Mouse (Mus musculus): ENCODE data around the gene Nfia. TPM values are rescaled to one million over a fixed set of nuclear protein-coding genes. Genes with fewer than 3 reads are reported as not detected.

Gene Nfia
- polyA plus RNA-seq, 1 experiment from 2014 or later: 21.3 TPM

DNA sequence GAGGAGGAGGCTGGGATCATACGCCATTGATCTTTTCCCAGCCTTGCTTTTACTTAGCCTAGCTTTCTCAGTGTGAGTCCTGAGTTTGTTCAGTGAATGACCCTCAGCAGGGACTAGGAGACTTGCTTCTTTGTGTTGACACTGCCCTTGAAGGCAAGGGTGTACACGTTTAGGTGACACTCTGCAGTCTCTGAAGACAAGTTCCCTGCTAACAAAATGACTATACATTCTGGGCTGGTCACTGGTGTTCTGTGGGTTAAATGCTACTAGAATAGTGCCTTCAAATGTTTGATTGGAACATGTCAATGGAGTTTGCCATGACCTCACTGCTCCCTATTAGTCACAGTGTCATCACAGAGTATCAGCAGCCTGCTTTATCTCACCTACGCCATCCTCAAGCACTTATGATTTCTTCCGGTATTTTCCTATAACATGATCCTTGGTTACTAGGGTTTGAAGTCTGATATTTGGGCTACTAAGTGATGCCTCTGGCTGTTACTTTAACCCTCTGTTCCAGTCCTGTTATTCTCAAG, 68.6 kb downstream of the Nfia start:
- 70% methylated on average over 4 of the region's 4 CpGs for WGBS
- H3K36me3 ChIP-seq: no peaks in the 10 kb centered on the region
- no peak overlapping the region for H3K27ac ChIP-seq
- H3K27me3 ChIP-seq (ENCODE audit: low read depth, poor library complexity, severe bottlenecking): no peaks in the 10 kb centered on the region
- peaks cover 63% of the 10 kb centered on the region for H3K4me1 ChIP-seq
- no peaks in the 10 kb centered on the region for H3K9me3 ChIP-seq (replicated peaks)
- DNase-seq (ENCODE audit: low spot score): no peak
- no peak overlapping the region for H3K4me3 ChIP-seq

DNA sequence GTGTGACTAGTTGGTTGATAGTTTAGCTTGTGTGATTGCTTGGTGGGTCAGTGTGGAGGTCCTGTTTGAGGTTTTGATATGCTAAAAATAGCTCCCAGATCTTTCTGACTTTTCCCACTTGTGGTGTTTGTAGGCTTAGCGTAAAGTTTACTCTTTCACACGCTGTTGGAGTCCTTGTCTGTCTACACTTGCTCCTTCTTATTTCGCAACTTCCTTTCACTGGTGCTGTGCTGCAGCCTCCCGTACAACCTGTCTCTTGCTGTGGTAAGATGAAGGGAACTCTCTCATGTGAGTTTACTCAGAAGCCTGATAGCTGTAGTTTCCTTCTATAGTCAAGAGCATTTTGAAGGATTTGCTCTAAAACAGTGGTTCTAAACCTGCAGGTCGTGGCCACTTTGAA, 69.2 kb downstream of the Nfia start:
- Histone ChIP-seq H3K4me3 (no peak overlapping the region), H3K9me3 (replicated peaks) (no peaks in the 10 kb centered on the region), H3K27me3 (ENCODE audit: low read depth, poor library complexity, severe bottlenecking) (no peaks in the 10 kb centered on the region), H3K27ac (no peak overlapping the region), H3K4me1 (peaks cover 67% of the 10 kb centered on the region), H3K36me3 (no peaks in the 10 kb centered on the region)
- DNase-seq (ENCODE audit: low spot score): no peak
- WGBS: 88% methylated on average over 5 of the region's 5 CpGs

DNA sequence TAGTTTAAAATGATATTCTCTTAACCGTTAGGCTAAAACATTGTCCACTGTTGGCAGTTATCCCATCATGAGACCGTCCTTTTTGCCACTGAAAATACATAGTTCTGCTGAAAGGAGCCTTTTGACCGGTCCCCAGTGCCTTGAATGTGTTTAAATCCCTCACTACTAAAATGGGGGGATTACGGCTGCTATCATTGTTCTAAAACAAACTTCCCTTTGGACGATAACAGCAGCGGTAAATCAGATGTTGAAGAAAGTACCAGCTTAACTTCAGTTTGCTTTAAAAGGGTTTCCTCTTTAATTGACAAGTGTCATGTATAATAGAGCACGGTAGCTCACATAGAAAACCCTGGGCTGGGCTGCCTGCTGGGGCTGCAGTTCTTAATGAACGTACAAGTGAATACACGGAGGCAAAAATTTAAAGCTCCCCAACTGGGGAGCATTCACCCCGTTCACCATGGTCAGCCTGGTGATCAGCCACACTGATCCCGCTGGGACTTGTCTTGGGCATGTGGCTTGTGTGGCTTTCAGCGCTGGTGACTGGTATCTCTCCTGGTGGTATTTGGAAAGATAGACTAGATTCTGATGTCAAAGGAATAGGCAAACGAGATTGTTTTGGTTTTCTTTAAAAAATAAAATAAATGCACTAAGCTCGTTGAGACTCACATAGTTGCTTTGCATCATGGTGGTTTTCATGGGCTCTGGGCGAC, 71.6 kb downstream of the Nfia start:
- peak overlapping the region; percentile 64; the same call in 1 of the 2 replicates for H3K27ac ChIP-seq
- WGBS: 79% methylated on average over 15 of the region's 15 CpGs
- H3K27me3 ChIP-seq (ENCODE audit: low read depth, poor library complexity, severe bottlenecking): no peaks in the 10 kb centered on the region
- DNase-seq (ENCODE audit: low spot score): no peak
- peaks cover 61% of the 10 kb centered on the region for H3K4me1 ChIP-seq
- no peaks in the 10 kb centered on the region for H3K36me3 ChIP-seq
- no peaks in the 10 kb centered on the region for H3K9me3 ChIP-seq (replicated peaks)
- no peak overlapping the region for H3K4me3 ChIP-seq

DNA sequence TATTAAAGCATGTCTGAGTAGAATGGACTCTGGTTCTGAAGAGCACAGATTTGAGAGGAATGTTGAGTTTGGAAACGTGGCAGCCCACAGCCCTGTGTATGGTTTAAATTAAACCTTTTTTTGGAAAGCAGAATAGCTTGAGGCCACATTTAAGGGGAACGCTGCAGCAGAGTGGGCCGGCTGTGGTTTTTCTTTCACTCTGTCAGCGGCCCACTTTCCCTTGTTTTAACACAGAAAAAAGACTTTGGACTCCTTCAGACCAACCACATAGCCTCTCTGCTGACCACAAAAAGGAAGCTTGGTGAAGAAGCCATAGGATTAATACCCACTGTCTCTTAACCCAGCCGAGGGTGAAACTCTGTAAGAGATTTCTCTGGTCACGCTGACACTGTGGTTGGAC, 72.4 kb downstream of the Nfia start:
- no peaks in the 10 kb centered on the region for H3K9me3 ChIP-seq (replicated peaks)
- H3K4me1 ChIP-seq: peaks cover 53% of the 10 kb centered on the region
- peak overlapping the region; percentile 64 for H3K27ac ChIP-seq
- DNase-seq (ENCODE audit: low spot score): no peak
- H3K4me3 ChIP-seq: no peak overlapping the region
- no peaks in the 10 kb centered on the region for H3K27me3 ChIP-seq (ENCODE audit: low read depth, poor library complexity, severe bottlenecking)
- 35% methylated on average over 6 of the region's 6 CpGs for WGBS
- H3K36me3 ChIP-seq: no peaks in the 10 kb centered on the region

DNA sequence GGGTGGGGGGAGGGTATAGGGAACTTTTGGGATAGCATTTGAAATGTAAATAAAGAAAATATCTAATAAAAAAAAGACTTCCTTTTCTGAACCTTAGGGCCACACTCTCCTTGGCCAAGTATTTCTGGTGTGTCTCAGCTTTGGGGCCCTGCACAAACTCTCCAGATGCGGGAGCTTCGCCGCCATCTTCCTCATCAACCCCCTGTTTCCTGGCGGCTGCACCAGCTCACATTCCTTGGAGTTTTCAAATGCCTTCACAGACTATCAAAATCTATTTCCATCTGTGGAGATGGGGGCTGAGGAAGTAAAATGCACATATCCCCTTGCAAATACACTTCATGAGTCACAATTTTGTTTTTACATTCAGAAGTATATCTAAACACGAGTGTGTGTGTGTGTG, 75.1 kb downstream of the Nfia start:
- no peaks in the 10 kb centered on the region for H3K36me3 ChIP-seq
- WGBS: 83% methylated on average over 5 of the region's 5 CpGs
- H3K27me3 ChIP-seq (ENCODE audit: low read depth, poor library complexity, severe bottlenecking): no peaks in the 10 kb centered on the region
- DNase-seq (ENCODE audit: low spot score): no peak
- peaks cover 51% of the 10 kb centered on the region for H3K4me1 ChIP-seq
- no peak overlapping the region for H3K27ac ChIP-seq
- H3K9me3 ChIP-seq (replicated peaks): no peaks in the 10 kb centered on the region
- H3K4me3 ChIP-seq: no peak overlapping the region

DNA sequence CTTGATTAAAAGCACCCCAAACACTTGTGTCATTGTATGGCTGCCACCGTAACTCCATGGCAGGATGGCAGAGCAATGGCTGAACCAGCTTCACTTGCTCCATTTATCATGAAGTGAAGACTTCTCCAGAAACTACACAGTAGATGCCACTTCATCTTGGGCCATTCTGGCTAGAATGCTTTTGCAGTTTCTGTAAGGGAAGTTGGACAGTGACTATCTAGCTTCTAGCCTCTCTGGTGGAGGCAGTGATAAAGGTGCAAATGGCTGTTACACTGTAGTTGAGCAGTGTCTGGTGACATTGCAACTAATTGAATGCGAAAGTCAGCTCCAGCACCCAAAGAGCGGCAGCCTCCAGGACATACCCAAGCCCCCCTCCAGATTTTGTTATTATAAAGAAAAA, 78.5 kb downstream of the Nfia start:
- 90% methylated on average over 3 of the region's 3 CpGs for WGBS
- peaks cover 7% of the 10 kb centered on the region; the same call in 1 of the 2 replicates for H3K27me3 ChIP-seq (ENCODE audit: low read depth, poor library complexity, severe bottlenecking)

DNA sequence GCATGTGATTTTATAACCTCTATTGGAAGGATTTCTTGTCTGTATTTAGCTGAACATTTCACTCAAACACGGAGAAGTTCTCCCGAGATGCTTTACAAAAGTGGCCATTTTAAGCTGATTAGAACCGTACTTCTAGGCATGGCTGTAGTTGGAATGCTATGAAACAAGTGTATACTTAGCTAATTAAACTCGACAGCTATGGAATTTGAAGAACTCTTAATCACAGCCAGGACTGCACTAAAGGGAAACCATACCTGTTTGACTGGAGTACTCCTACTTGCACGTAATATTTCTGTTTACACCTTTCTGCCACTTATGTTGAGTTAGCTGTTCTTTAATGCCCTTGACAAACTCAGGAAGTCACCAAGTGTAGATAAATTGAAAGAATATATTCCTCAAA, 79.2 kb downstream of the Nfia start:
- 52% methylated on average over 5 of the region's 5 CpGs for WGBS
- H3K9me3 ChIP-seq (replicated peaks): no peaks in the 10 kb centered on the region
- no peak overlapping the region for H3K4me3 ChIP-seq
- no peaks in the 10 kb centered on the region for H3K36me3 ChIP-seq
- no peak for DNase-seq (ENCODE audit: low spot score)
- peaks cover 19% of the 10 kb centered on the region for H3K4me1 ChIP-seq
- peaks cover 8% of the 10 kb centered on the region; the same call in 1 of the 2 replicates for H3K27me3 ChIP-seq (ENCODE audit: low read depth, poor library complexity, severe bottlenecking)
- H3K27ac ChIP-seq: no peak overlapping the region

More for the DNA sequence above, 78.5 kb downstream of the Nfia start:
- no peak overlapping the region for H3K27ac ChIP-seq
- H3K36me3 ChIP-seq: no peaks in the 10 kb centered on the region
- peaks cover 25% of the 10 kb centered on the region for H3K4me1 ChIP-seq
- H3K9me3 ChIP-seq (replicated peaks): no peaks in the 10 kb centered on the region
- no peak overlapping the region for H3K4me3 ChIP-seq
- DNase-seq (ENCODE audit: low spot score): no peak

DNA sequence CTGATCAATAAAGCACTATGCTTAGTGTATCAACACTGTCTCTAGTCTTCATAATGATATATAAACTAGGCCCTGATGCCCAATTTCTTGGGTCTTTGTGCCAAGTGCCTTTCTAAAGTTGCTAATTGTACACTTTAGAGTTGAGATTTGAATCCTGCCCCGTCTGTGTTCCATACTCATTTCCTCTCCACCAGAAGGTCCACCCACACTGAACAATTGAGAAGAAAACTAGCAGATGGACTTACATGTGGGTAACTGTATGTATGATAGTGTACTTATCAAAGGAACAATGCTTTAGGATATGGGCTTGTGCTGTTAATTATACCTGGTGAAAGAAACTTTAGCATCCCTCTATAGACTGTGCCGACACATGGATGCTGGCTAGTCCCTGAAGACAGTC, 80.1 kb downstream of the Nfia start:
- DNase-seq (ENCODE audit: low spot score): no peak
- Histone ChIP-seq H3K27ac (no peak overlapping the region), H3K36me3 (no peaks in the 10 kb centered on the region), H3K4me3 (no peak overlapping the region), H3K9me3 (replicated peaks) (no peaks in the 10 kb centered on the region), H3K27me3 (ENCODE audit: low read depth, poor library complexity, severe bottlenecking) (peaks cover 8% of the 10 kb centered on the region; the same call in 1 of the 2 replicates), H3K4me1 (peaks cover 12% of the 10 kb centered on the region)
- 89% methylated on average over 2 of the region's 2 CpGs for WGBS

DNA sequence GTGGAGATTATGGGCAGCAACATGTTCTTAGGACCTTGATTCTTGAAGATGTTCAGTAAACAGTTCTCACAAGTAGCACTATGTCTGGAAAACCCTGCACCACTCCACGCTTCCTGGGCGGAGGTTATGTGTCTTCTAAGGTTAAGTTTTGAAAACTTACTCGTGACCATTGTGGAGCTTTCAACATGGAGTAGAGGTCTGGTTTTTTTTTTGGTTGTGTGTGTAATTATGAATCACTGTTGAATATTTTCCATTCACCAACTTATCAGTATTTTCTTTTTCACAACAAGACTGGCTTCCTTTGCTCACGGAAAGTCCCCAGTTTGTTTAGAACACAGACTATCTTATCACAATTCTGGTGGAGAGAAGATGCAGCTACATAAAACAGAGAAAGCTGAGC, 82.2 kb downstream of the Nfia start:
- Histone ChIP-seq H3K4me1 (peaks cover 12% of the 10 kb centered on the region), H3K36me3 (no peaks in the 10 kb centered on the region), H3K27me3 (ENCODE audit: low read depth, poor library complexity, severe bottlenecking) (peaks cover 8% of the 10 kb centered on the region; the same call in 1 of the 2 replicates), H3K9me3 (replicated peaks) (no peaks in the 10 kb centered on the region), H3K27ac (no peak overlapping the region), H3K4me3 (no peak overlapping the region)
- WGBS: 92% methylated on average over 4 of the region's 4 CpGs
- no peak for DNase-seq (ENCODE audit: low spot score)

DNA sequence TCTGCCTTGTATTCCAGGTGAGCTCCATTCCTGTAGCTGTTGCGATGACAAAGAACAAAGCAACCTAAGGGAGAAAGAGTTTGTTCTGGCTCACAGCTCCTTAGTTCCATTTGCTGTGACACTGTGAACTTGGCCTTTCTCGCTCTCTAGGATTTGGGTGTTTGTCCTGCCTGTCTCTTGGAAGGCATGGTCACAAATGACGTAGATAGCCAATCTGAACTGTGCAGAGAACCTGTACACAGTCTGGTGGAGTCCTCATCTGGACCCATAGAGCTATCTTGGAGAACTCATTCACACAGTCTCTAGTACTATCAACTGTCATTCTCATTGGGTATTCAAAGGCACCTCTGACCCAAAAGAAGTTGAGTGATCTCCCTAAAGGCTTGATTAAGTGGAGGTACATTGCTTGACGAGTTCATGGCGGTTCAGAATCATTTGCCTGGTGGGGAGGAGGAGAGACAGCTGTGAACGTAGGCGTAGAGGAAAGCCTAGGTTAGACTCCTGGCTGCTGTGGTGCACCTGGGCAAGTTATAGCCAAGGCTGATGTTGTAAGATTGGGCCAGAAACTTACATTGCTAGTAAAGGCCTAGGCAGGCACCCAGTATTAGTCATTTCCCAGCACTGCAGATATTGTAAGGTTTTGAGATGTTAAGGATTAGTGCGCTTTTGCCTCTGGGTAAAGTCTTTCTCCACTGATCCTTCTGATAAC, 83.3 kb downstream of the Nfia start:
- Histone ChIP-seq H3K4me1 (peaks cover 10% of the 10 kb centered on the region), H3K9me3 (replicated peaks) (no peaks in the 10 kb centered on the region), H3K27me3 (ENCODE audit: low read depth, poor library complexity, severe bottlenecking) (peaks cover 8% of the 10 kb centered on the region; the same call in 1 of the 2 replicates), H3K36me3 (no peaks in the 10 kb centered on the region), H3K27ac (no peak overlapping the region), H3K4me3 (no peak overlapping the region)
- DNase-seq (ENCODE audit: low spot score): no peak
- 94% methylated on average over 8 of the region's 8 CpGs for WGBS

DNA sequence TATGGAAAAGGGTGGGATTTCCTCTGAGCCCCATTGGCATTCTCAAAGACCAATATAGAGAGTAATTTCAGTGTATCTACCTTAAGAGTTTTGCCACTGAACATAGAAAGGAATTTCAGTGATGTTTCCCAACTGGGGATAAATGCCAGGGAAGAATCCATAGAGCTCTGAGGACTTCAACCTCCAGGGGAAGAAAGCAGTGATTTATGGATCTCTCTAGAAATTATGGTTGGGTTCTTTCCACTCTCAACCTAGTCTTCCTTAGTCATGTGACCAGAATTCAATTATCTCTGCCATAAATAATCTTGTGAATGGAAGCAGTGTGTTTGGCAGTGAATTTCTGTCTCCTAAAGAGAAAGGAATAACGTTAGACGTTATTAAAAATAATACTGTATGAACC, 85.0 kb downstream of the Nfia start:
- Histone ChIP-seq H3K9me3 (replicated peaks) (no peaks in the 10 kb centered on the region), H3K4me3 (no peak overlapping the region), H3K4me1 (no peaks in the 10 kb centered on the region), H3K27me3 (ENCODE audit: low read depth, poor library complexity, severe bottlenecking) (peaks cover 8% of the 10 kb centered on the region; the same call in 1 of the 2 replicates), H3K36me3 (no peaks in the 10 kb centered on the region), H3K27ac (no peak overlapping the region)
- DNase-seq (ENCODE audit: low spot score): no peak
- WGBS: 83% methylated on average over 2 of the region's 2 CpGs

DNA sequence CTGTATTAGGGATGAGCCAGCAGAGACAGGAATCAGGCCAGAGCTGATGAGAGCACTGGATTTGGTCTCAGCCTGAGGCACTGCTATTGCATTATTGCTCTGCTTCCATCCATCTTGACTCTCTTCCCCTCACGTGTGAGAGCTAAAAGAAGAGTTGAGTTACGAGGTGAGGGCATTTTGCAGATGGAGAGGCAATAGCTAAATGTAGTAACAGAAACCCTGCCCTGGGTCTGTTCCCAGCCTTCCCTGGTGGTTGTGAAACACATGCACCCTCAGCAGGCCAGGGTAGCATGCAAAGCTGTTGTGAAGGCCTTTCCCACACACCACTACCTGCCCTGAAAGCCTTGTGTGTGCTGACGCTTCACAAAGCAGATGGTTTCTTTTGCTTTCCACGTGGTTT, 86.9 kb downstream of the Nfia start:
- H3K36me3 ChIP-seq: no peaks in the 10 kb centered on the region
- H3K27me3 ChIP-seq (ENCODE audit: low read depth, poor library complexity, severe bottlenecking): peaks cover 8% of the 10 kb centered on the region; the same call in 1 of the 2 replicates
- 66% methylated on average over 4 of the region's 4 CpGs for WGBS

DNA sequence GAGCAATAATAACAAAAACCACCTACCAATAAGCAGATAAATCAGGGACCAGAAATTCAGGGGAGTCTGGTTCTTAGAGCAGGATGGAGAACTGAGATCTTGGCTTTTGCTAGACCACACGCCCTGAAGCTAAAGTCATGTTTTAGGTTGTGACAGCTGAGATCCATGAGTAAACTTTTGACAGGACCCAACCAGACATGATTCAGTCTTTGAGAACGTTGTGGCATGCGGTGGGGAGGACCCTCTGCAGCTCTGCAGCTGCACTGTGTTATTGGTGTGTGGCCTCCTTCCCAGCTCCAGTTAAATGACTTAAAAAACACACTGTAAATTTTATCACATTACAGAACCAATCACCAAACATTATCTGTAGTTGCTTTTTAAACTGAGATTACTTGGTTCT, 87.8 kb downstream of the Nfia start:
- 75% methylated on average over 3 of the region's 3 CpGs for WGBS
- H3K27me3 ChIP-seq (ENCODE audit: low read depth, poor library complexity, severe bottlenecking): peaks cover 7% of the 10 kb centered on the region; the same call in 1 of the 2 replicates
- no peak for DNase-seq (ENCODE audit: low spot score)
- no peaks in the 10 kb centered on the region for H3K9me3 ChIP-seq (replicated peaks)
- no peak overlapping the region for H3K4me3 ChIP-seq
- H3K4me1 ChIP-seq: no peaks in the 10 kb centered on the region
- no peak overlapping the region for H3K27ac ChIP-seq
- H3K36me3 ChIP-seq: no peaks in the 10 kb centered on the region

More for the DNA sequence above, 86.9 kb downstream of the Nfia start:
- H3K4me3 ChIP-seq: no peak overlapping the region
- H3K9me3 ChIP-seq (replicated peaks): no peaks in the 10 kb centered on the region
- DNase-seq (ENCODE audit: low spot score): no peak
- no peaks in the 10 kb centered on the region for H3K4me1 ChIP-seq
- no peak overlapping the region for H3K27ac ChIP-seq
